Mouse (Mus musculus) left cerebral cortex, postnatal 4 days (tissue): Measurements from ENCODE around the gene Zpr1. TPM values are rescaled to one million over a fixed set of nuclear protein-coding genes. Genes with fewer than 3 reads are reported as not detected.
A peak's percentile ranks its signal among the peaks of the same experiment; 100 is the strongest.

Experiments
- DNase-seq: peaks from one replicate; pipeline ENCODE4 v3.0.0-alpha.2; 2022
- intact Hi-C: fragments of 180-260 bp; cut with DNase I; formaldehyde crosslinking; loops from one replicate; pipeline ENCODE4 v1.15.1; 2025
- total RNA-seq, 2 experiments: library from RNA; stranded (reverse); gene quantifications; 2 replicates each; pipeline ENCODE4 v1.2.3; 2021

Gene Zpr1
- 10 to 100 TPM; 47.2 to 48.1 TPM for total RNA-seq

GRCm38 (mm10) chr9:46272677-46273454 lies at the start of gene Zpr1:
Gene Zpr1 (plus strand): TSS chr9:46273064.
- intact Hi-C loops, result no loop called here

DNA sequence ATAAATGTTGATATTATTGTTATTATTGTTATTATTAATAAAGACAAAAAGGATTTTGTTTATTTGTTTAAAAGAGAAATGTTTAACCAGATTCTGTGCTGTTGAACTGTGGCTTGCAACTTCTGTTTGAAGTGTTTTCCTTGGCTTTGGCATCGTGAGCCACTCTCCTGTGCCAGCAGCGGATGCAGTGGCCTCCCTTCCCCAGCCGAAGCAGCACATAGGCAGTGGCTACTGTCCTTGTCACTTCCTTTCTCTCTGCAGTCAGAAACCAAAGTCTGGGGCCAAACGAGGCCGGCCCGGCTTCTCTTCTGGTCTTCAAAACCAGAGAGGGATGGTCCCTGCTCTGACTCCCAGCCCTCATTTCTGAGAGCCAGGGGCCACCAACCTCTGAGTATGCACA lies 49.8 kb upstream of the Zpr1 start:
- intact Hi-C loops, result no loop called here
- DNase-seq, result no peak

More at GRCm38 (mm10) chr9:46272677-46273454, at the start of gene Zpr1:
- peak; percentile 85 for DNase-seq

GRCm38 (mm10) chr9:46224101-46224500 lies 48.8 kb upstream of the Zpr1 start:
- no peak for DNase-seq
- intact Hi-C loops, result no loop called here

GRCm38 (mm10) chr9:46224945-46225660 lies 47.8 kb upstream of the Zpr1 start:
- DNase-seq, result no peak
- intact Hi-C loops, result no loop called here

- intact Hi-C loops, result no loop called here
- DNase-seq, result no peak
Measured at GRCm38 (mm10) chr9:46227064-46227614, 45.7 kb upstream of the Zpr1 start.

- no peak for DNase-seq
- intact Hi-C loops, result no loop called here
Measured at GRCm38 (mm10) chr9:46228491-46228890, 44.4 kb upstream of the Zpr1 start, which contains the start of gene Apoa1. Gene Apoa1 (plus strand): TSS chr9:46228580.

DNA sequence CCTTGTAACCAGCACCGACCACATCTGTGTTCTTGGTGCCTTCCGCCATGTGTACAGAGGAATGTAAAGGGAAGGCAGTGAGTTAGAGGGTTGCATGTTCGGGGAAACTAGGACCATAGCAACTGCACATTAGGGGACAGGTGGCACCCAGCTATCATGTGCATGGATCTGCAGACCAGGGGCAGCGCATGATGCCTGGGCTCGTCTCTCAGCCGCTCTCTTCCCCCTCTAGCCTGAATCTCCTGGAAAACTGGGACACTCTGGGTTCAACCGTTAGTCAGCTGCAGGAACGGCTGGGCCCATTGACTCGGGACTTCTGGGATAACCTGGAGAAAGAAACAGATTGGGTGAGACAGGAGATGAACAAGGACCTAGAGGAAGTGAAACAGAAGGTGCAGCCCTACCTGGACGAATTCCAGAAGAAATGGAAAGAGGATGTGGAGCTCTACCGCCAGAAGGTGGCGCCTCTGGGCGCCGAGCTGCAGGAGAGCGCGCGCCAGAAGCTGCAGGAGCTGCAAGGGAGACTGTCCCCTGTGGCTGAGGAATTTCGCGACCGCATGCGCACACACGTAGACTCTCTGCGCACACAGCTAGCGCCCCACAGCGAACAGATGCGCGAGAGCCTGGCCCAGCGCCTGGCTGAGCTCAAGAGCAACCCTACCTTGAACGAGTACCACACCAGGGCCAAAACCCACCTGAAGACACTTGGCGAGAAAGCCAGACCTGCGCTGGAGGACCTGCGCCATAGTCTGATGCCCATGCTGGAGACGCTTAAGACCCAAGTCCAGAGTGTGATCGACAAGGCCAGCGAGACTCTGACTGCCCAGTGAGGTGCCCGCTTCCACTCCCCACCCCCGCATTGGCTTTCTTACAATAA lies 43.1 kb upstream of the Zpr1 start:
- intact Hi-C loops, result no loop called here
- DNase-seq, result peak; percentile 83

GRCm38 (mm10) chr9:46230450-46230975 lies 42.4 kb upstream of the Zpr1 start:
- DNase-seq, result no peak
- intact Hi-C loops, result no loop called here

DNA sequence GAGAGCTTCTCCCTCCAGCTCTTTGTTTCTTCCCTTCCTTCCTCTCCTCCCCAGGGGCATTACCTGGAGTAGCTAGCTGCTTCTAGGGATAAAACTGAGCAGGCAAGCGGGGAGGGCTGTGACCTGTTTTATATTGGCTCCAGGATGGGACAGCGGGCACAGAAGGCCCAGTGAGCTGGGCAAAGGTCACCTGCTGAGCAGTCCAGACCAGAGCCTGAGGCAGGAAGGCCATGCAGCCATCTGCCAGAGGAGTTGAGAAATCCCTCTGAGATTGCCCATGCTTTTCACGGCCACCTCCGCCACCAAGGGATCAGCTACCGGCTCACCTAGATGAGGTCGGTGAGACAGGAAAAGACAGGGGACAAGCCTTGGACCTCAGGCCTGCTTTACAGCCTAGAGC lies 37.7 kb upstream of the Zpr1 start:
- intact Hi-C loops, result no loop called here
- DNase-seq, result no peak

GRCm38 (mm10) chr9:46235596-46235648 lies 37.4 kb upstream of the Zpr1 start, which contains the start of gene Apoc3:
Gene Apoc3 (minus strand): TSS chr9:46235636.
- no peak for DNase-seq
- intact Hi-C loops, result no loop called here

DNA sequence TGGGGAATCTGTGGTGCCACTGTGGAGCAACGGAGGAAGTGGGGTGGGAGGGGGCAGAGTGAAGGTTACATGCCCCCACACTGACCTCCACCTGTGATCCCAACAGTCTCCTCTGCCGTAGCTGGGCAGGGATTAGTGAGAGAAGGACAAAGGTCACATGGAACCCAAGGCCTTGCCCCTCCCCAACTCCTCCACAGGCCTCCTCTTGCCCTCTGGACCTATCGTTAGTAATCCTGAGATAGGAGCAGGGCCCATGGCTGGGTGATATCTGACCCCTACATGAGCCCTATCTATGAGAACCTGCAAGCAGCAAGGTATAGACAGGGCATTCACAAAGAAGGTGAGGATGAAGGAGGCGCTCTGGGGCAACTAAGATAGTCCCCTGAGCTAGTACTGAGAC lies 37.2 kb upstream of the Zpr1 start:
- no peak for DNase-seq
- intact Hi-C loops, result no loop called here

GRCm38 (mm10) chr9:46238850-46239249 lies 34.0 kb upstream of the Zpr1 start:
- intact Hi-C loops, result no loop called here
- DNase-seq, result no peak

DNA sequence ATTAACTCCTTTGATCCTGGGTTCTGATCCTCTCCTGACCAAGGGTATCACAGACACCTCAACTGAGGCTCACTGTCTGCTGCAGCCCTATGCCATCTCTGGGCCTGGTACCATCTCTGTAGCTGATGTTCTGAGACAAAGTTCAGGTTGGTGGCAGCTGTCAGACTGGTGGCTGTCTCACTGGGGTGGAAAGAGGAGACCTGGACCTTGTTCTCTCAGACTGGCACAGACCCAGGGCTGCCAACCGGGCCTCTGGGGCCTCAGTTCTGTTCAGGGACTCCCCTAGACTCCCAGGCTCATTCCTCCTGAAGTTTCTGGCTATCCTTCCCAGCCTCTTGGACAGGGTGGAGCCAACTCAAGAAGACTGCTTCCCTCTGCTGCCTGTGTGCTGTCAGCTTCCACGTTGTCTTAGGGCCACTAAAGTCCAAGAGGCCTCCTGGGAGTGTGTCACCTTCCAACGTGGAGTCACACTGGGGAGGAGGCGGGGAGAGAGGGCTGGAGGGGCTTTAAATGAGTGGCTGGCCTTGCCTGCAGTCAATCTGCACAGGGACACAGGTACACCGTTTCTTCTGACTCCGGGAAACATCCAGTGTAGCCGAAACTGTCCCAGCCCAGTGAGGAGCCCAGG lies 32.2 kb upstream of the Zpr1 start, which contains the start of gene Apoa4:
Apoa4 (plus strand) TSS at position 171 of the 628 bp plus-strand sequence.
- intact Hi-C loops, result no loop called here
- DNase-seq, result no peak

- intact Hi-C loops, result no loop called here
- no peak for DNase-seq
Measured at GRCm38 (mm10) chr9:46241818-46242217, 31.0 kb upstream of the Zpr1 start.

DNA sequence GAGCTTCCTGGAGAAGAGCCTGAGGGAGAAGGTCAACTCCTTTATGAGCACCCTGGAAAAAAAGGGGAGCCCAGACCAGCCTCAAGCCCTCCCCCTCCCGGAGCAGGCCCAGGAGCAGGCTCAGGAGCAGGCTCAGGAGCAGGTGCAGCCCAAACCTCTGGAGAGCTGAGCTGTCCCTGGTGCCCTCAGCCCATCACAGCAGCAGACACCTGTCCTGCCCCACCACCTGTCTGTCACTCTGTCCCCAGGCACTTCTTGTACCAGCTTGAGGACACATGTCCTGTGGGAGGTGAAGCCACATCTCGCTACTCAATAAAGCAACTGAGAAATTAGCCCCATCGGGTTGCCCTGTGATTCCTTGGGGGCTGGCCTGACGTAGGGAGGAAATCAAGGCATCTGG lies 29.7 kb upstream of the Zpr1 start:
- DNase-seq, result no peak
- intact Hi-C loops, result no loop called here

GRCm38 (mm10) chr9:46243584-46243983 lies 29.3 kb upstream of the Zpr1 start:
- no peak for DNase-seq
- intact Hi-C loops, result no loop called here

DNA sequence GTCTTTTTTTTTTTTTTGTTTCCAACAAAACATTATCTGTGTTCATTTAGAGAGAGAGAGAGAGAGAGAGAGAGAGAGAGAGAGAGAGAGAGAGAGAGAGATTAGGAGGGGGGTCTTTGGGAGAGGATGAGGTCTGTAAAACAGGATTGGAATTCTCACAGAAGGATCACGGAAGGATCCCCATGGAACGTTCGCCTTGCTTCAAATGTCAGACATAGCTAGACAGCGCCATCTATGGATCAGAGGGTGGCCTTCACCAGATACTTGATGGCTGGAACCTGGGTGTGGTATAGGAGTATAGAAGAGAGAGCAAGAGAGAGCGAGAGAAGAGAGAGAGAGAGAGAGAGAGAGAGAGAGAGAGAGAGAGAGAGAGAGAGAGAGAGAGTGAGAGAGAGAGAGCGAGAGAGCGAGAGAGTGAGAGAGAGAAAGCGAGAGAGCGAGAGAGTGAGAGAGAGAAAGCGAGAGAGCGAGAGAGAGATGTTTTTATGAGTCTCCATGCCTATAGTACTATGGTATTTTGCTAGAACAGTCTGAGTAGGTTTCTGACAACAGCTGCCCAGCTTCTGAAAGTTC lies 26.0 kb upstream of the Zpr1 start:
- peak; percentile 70 for DNase-seq
- intact Hi-C loops, result loop anchor here (5.0 kb wide), 1 partner anchor 245 kb away; no protein-coding TSS in a partner anchor

GRCm38 (mm10) chr9:46256177-46256576 lies 16.7 kb upstream of the Zpr1 start:
- intact Hi-C loops, result no loop called here
- DNase-seq, result no peak

DNA sequence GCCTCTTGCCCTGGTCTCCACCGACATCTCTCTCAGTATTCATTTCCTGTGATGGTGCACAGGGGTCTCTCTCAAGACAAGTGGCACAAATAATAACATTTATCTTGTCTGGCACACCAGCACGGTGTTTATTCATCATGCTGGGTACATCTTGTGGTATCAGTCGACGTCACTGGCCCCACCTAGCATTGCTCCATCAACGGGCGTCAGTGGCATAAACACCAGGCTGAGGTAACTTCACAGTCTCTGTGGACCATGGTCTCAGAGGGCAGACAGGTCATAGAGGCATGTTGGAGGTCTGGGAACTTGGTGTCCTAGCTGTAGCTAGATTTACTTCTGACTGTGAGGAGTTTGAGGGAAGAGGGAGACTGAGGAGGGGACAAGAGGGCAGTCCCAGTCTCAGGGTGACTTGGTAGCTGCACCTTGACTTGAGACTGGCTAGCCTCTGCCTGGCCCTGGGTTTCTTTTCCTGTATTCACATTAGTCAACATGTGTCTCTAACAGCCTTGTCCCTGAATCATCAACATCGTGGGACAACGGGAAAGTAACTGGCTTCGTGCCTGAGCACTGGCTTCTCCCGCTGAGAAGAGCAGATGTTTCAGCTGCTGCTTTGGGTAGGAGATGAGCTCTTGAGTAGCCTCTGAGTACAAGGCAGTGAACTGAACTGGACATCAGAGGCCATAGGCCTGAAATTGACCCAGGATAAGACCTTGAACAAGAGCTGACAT lies 16.0 kb upstream of the Zpr1 start:
- DNase-seq, result no peak
- intact Hi-C loops, result no loop called here

- intact Hi-C loops, result no loop called here
- no peak for DNase-seq
Measured at GRCm38 (mm10) chr9:46257546-46257945, 15.3 kb upstream of the Zpr1 start.
